In the genomic region with DNA sequence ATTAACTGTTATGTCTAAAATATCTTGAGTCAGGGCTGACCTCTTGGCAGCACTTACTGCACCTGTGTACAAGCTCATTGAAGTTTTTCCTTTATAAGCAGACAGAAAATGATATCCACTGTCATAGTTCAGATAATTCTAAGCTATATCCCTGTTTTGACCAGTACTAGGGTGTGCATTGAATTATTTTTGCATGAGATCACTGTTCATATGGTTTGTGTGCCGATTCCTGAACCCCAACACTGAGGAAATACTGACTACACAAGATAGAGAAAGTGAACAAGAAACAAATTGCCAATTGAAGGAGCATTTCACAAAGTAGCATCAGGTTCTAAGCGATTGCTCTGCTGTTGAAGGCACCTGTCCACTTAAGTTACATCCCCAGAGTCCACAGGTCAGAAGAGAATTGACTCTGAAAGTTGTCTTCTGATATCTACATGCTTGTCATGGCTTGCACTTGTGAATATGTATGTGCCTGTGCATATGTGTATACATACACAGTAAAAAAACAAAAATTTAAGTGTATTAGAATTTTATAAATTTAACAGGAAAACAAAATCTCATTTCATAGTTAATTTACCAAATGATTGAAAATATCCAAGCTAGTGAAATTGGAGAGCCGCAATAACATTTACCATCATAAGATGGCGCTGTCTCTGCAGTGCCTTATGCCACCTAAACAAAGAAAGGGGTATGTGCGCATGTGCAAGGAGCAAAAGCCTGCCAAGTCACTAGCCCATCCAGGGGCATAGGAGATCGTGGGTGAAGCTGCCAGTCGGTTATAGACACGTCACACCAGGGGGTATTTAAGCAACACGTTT, we compare ENCODE assay signal across 9 mouse cellular contexts. TPM values are rescaled to one million over a fixed set of nuclear protein-coding genes. Genes with fewer than 3 reads are reported as not detected.
DNase-seq lines count a peak whose midpoint lies in the region; ATAC-seq lines count a peak whose summit lies in the region.
"Had no signal": no experiment of that assay in that cellular context is flagged by ENCODE, and none has a peak within 500 bp of the region (broad histone marks: within the 10 kb centered on the region; RNA-seq: fewer than 3 reads in every experiment).

No protein-coding gene starts in this region.

- no peak overlapping the region for H3K27ac ChIP-seq in heart, embryonic 14.5 days (replicated peaks in 1 of 2; ENCODE audit: control insufficient read depth in 1 of 2, insufficient read depth in 1 of 2, low read depth in 2 of 2, low read length in 2 of 2)
- H3K27ac ChIP-seq in liver, embryonic 15.5 days (replicated peaks): no peak overlapping the region
- H3K27ac ChIP-seq in neural tube, embryonic 13.5 days (replicated peaks): no peak overlapping the region

- no peak for ATAC-seq in monocyte, adult 5-6 weeks (replicated peaks; ENCODE audit: insufficient number of reproducible peaks, low FRiP score, low TSS enrichment, poor library complexity, severe bottlenecking)
- ATAC-seq in heart, embryonic 14.5 days (ENCODE audit: insufficient number of reproducible peaks, insufficient read depth, low FRiP score, low read depth): no peak
- peak; percentile 67; the same call in 1 of the 2 replicates for ATAC-seq in liver, embryonic 15.5 days (ENCODE audit: insufficient read depth)
- peak; percentile 95 for ATAC-seq in neural tube, embryonic 13.5 days (ENCODE audit: low read depth)

- H3K4me2 ChIP-seq in heart, embryonic 14.5 days (ENCODE audit: low read length): peak overlapping the region; percentile 57
- H3K4me2 ChIP-seq in liver, embryonic 15.5 days: peak overlapping the region; percentile 48
- peak overlapping the region; percentile 49 for H3K4me2 ChIP-seq in neural tube, embryonic 13.5 days

- DNase-seq in monocyte, adult 2 months (ENCODE audit: low read depth in 1 of 2, low spot score in 2 of 2): peak; percentile 1 to 19
- DNase-seq in c-Kit-positive CD71-positive TER-119-positive erythroid progenitor cells, embryonic 14.5 days (ENCODE audit: low spot score): peak; percentile 43
- peak; percentile 28 to 41 for DNase-seq in kidney, postnatal 36 days
- no peak for DNase-seq in urinary bladder, adult 2 months (ENCODE audit: low spot score)

- H3K36me3 ChIP-seq in heart, embryonic 14.5 days (ENCODE audit: control insufficient read depth, insufficient read depth, low read length): no peaks in the 10 kb centered on the region
- H3K36me3 ChIP-seq in liver, embryonic 15.5 days (replicated peaks): no peaks in the 10 kb centered on the region
- no peaks in the 10 kb centered on the region for H3K36me3 ChIP-seq in neural tube, embryonic 13.5 days

- 15% methylated on average over 9 of the region's 9 CpGs for WGBS in heart, embryonic 14.5 days
- 12% methylated on average over 9 of the region's 9 CpGs for WGBS in liver, embryonic 15.5 days (ENCODE audit: insufficient replicate concordance)
- 19% methylated on average over 9 of the region's 9 CpGs for WGBS in neural tube, embryonic 13.5 days

- H3K4me1 ChIP-seq in heart, embryonic 14.5 days (ENCODE audit: control insufficient read depth in 2 of 2, insufficient read depth in 2 of 2, low read length in 2 of 2): no peaks in the 10 kb centered on the region
- H3K4me1 ChIP-seq in liver, embryonic 15.5 days (replicated peaks): no peaks in the 10 kb centered on the region
- H3K4me1 ChIP-seq in neural tube, embryonic 13.5 days (replicated peaks): no peaks in the 10 kb centered on the region

- H3K9me3 ChIP-seq in heart, embryonic 14.5 days (ENCODE audit: control insufficient read depth, low read length): no peaks in the 10 kb centered on the region
- no peaks in the 10 kb centered on the region for H3K9me3 ChIP-seq in liver, embryonic 15.5 days (replicated peaks)
- no peaks in the 10 kb centered on the region for H3K9me3 ChIP-seq in neural tube, embryonic 13.5 days

- peak overlapping the region; percentile 29 to 41; a peak in 3 of 4 replicates for H3K4me3 ChIP-seq in heart, embryonic 14.5 days (ENCODE audit: control insufficient read depth in 1 of 2, insufficient read depth in 1 of 2, low read depth in 1 of 2, low read length in 2 of 2)
- 0 out of 2 replicates have a peak overlapping the region, but pooled peaks have one; percentile 12 for H3K4me3 ChIP-seq in liver, embryonic 15.5 days (replicated peaks)
- H3K4me3 ChIP-seq in neural tube, embryonic 13.5 days: peak overlapping the region; percentile 37
- H3K4me3 ChIP-seq: erythroblast, embryonic 14.5 days had no signal

- H3K27me3 ChIP-seq in heart, embryonic 14.5 days (ENCODE audit: control insufficient read depth, insufficient read depth, low read length): no peaks in the 10 kb centered on the region
- H3K27me3 ChIP-seq in liver, embryonic 15.5 days: no peaks in the 10 kb centered on the region
- H3K27me3 ChIP-seq in neural tube, embryonic 13.5 days: no peaks in the 10 kb centered on the region

- peak overlapping the region; percentile 47; the same call in 1 of the 2 replicates for H3K9ac ChIP-seq in heart, embryonic 14.5 days (ENCODE audit: low read length)
- no peak overlapping the region for H3K9ac ChIP-seq in liver, embryonic 15.5 days
- H3K9ac ChIP-seq in neural tube, embryonic 13.5 days: 0 out of 2 replicates have a peak overlapping the region, but pooled peaks have one; percentile 46

RNA-seq across cellular contexts. Expression of a gene that starts 21.9 kb away (rescaled TPM):
- total RNA-seq in monocyte, adult 5-6 weeks (2017): not detected in 3 replicates
- not detected in 2 replicates for polyA plus RNA-seq in heart, embryonic 14.5 days (2014; fragmentation: Nextera tagmentation; extraction: Ambion mirVana)
- polyA plus RNA-seq in liver, embryonic 15.5 days (2015; fragmentation: Nextera tagmentation; extraction: Ambion mirVana): not detected in 2 replicates
- polyA plus RNA-seq in neural tube, embryonic 13.5 days (2015; fragmentation: Nextera tagmentation; extraction: Ambion mirVana): 0.45 TPM in 1 of 2 replicates, not detected in the other
- polyA plus RNA-seq in urinary bladder, adult 2 months (2012; rRNA removed): not detected in 2 replicates
- polyA plus RNA-seq: erythroblast, embryonic 14.5 days had no signal

RNA-seq across cellular contexts. Expression of a gene that starts 25.2 kb away (rescaled TPM):
- not detected in 3 replicates for total RNA-seq in monocyte, adult 5-6 weeks (2017)
- polyA plus RNA-seq in heart, embryonic 14.5 days (2014; fragmentation: Nextera tagmentation; extraction: Ambion mirVana): 0.20 TPM in 1 of 2 replicates, not detected in the other
- polyA plus RNA-seq in liver, embryonic 15.5 days (2015; fragmentation: Nextera tagmentation; extraction: Ambion mirVana): not detected in 2 replicates
- polyA plus RNA-seq in neural tube, embryonic 13.5 days (2015; fragmentation: Nextera tagmentation; extraction: Ambion mirVana): 0.24 and 0.40 TPM in 2 replicates
- polyA plus RNA-seq in urinary bladder, adult 2 months (2012; rRNA removed): 0.40 and 0.52 TPM in 2 replicates
- polyA plus RNA-seq: erythroblast, embryonic 14.5 days had no signal

RNA-seq across cellular contexts. Expression of a gene that starts 55.1 kb away (rescaled TPM):
- not detected in 3 replicates for total RNA-seq in monocyte, adult 5-6 weeks (2017)
- not detected in 2 replicates for polyA plus RNA-seq in heart, embryonic 14.5 days (2014; fragmentation: Nextera tagmentation; extraction: Ambion mirVana)
- not detected in 2 replicates for polyA plus RNA-seq in liver, embryonic 15.5 days (2015; fragmentation: Nextera tagmentation; extraction: Ambion mirVana)
- not detected in 2 replicates for polyA plus RNA-seq in neural tube, embryonic 13.5 days (2015; fragmentation: Nextera tagmentation; extraction: Ambion mirVana)
- polyA plus RNA-seq in urinary bladder, adult 2 months (2012; rRNA removed): not detected in 2 replicates
- polyA plus RNA-seq: erythroblast, embryonic 14.5 days had no signal

Comparison
In these comparisons a context has a peak if more than half of its experiments do, and no peak if none do; other contexts are left out.
1. ATAC-seq: peak in liver, embryonic 15.5 days (single experiment) and neural tube, embryonic 13.5 days (single experiment); none in monocyte, adult 5-6 weeks (single experiment) and heart, embryonic 14.5 days (single experiment).
2. Peak in every context shown above with its lines, with median percentiles within 50 percentile points of each other: H3K4me2 ChIP-seq and H3K4me3 ChIP-seq.